Mouse (Mus musculus) liver, adult (tissue): Measurements from ENCODE around the gene Kcnj15.

Experiments
- GATA4 ChIP-seq: IDR thresholded peaks from 2 replicates; pipeline ENCODE4 v1.6.1; 2014; ENCODE audit warnings: mild to moderate bottlenecking, low read length; ENCODE audit not compliant: insufficient replicate concordance

Gene Kcnj15

GRCm38 (mm10) chr16:95257266-95257894, at the start of gene Kcnj15:
Gene Kcnj15 (plus strand): TSS chr16:95257558.
- TF ChIP-seq GATA4, result no peak

- TF ChIP-seq GATA4, result no peak
These were observed 49.1 kb upstream of the Kcnj15 start for GRCm38 (mm10) chr16:95208243-95208642.

- TF ChIP-seq GATA4, result no peak
These were observed 48.3 kb upstream of the Kcnj15 start for GRCm38 (mm10) chr16:95209011-95209466.

- TF ChIP-seq GATA4, result no peak
These were observed 42.8 kb upstream of the Kcnj15 start for GRCm38 (mm10) chr16:95214251-95215197.

GRCm38 (mm10) chr16:95215782-95216181, 41.6 kb upstream of the Kcnj15 start:
- no peak for TF ChIP-seq GATA4

- no peak for TF ChIP-seq GATA4
These were observed 41.0 kb upstream of the Kcnj15 start for GRCm38 (mm10) chr16:95216346-95216745.

- TF ChIP-seq GATA4, result no peak
These were observed 40.5 kb upstream of the Kcnj15 start for GRCm38 (mm10) chr16:95216824-95217223.

GRCm38 (mm10) chr16:95218783-95219182, 38.6 kb upstream of the Kcnj15 start:
- TF ChIP-seq GATA4, result no peak

GRCm38 (mm10) chr16:95219459-95219858, 37.9 kb upstream of the Kcnj15 start:
- TF ChIP-seq GATA4, result no peak

- TF ChIP-seq GATA4, result no peak
These were observed 36.3 kb upstream of the Kcnj15 start for GRCm38 (mm10) chr16:95221051-95221450.

- TF ChIP-seq GATA4, result no peak
These were observed 35.2 kb upstream of the Kcnj15 start for GRCm38 (mm10) chr16:95222026-95222718.

- TF ChIP-seq GATA4, result no peak
These were observed 33.9 kb upstream of the Kcnj15 start for GRCm38 (mm10) chr16:95223435-95223834.

GRCm38 (mm10) chr16:95225285-95225684, 32.1 kb upstream of the Kcnj15 start:
- no peak for TF ChIP-seq GATA4

- no peak for TF ChIP-seq GATA4
These were observed 25.6 kb upstream of the Kcnj15 start for GRCm38 (mm10) chr16:95231768-95232167.

- TF ChIP-seq GATA4, result no peak
These were observed 22.3 kb upstream of the Kcnj15 start for GRCm38 (mm10) chr16:95234891-95235548.
